Mouse (Mus musculus): ENCODE measurements at regions not wholly inside any gene's neighbourhood (a gene's known extent, or its start where the extent isn't known, plus 50 kb on each side); places are given as distances from the start of the nearest gene placed in this dataset.

DNA sequence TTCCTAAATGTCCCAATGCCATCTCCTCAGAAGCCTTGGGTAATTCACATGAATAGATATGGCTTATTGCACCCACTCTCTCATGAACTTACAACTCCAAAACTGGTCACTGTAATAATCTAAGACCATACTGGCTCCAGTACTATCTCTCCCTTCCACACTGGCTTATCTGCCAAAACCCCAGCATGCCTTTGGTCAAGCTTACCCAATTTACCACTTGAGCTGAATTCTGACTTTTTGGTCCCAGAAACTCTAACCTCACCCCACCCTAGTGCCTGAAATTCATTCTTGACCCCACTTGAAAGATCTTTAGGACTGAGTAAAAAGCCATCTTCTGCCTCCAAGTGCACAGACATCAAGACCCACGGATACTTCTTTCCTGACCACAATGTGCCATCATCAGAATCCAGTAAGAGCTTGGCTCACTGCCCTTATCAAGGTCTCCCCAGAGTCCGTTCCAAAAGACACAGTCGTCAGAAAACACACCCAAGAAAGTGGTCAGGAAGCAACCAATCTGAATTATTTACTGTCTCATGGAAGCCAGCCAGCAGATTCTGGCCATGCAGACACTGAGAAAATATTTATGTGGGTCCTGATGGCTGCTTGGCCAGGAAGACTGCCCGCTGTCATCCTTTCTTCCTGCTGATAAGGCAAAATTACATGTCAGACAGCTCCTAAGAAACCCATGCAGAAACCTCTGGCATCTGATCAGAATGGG, 70.3 kb upstream of the Trabd2b start:
- TF ChIP-seq POLR2A (IDR thresholded peaks at IDR 0.05; ENCODE audit: control insufficient read depth in 1 of 2, insufficient read depth in 1 of 2, low read depth in 1 of 2, low read length in 2 of 2, poor library complexity in 1 of 2) (no peak), EP300 (IDR thresholded peaks at IDR 0.05; ENCODE audit: low read depth in 1 of 2, low read length in 2 of 2) (no peak), MEF2A (IDR thresholded peaks at IDR 0.05; ENCODE audit: extremely low read depth, insufficient replicate concordance, low read depth, low read length, poor library complexity, severe bottlenecking) (no peak), ZKSCAN1 (IDR thresholded peaks at IDR 0.05; ENCODE audit: low read depth, low read length) (no peak), RAD21 (IDR thresholded peaks at IDR 0.05; ENCODE audit: low read depth, low read length) (no peak), SIN3A (IDR thresholded peaks at IDR 0.05; ENCODE audit: low read length) (no peak), MYC (IDR thresholded peaks at IDR 0.05; ENCODE audit: low read depth, low read length) (no peak)
- Histone ChIP-seq H3K36me3 (ENCODE audit: control insufficient read depth in 1 of 2, insufficient read depth in 2 of 2, low read length in 2 of 2) (no peaks in the 10 kb centered on the region), H3K79me2 (ENCODE audit: control insufficient read depth, insufficient read depth, low read length, poor library complexity) (no peaks in the 10 kb centered on the region)

DNA sequence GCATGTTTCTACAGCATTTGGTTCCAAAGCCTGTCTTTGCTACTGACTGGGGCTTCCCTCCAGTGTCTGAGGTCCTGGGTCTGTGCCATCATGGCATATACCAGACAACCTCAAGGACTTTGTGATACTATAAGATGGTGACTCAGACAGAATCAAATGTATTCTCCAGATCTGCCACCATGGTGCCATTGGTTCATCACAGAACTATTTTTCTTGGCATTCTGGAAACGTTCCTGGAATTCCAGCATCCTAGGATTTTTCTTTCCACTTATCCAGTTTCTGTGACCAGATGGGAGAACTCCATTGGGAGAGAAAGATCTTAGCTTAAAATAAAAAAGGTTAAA, 69.8 kb upstream of the Trabd2b start:
- no peaks in the 10 kb centered on the region for H3K9me3 ChIP-seq (replicated peaks; ENCODE audit: insufficient read depth, low read length)
- no peak for DNase-seq (ENCODE audit: low read depth, low spot score)
- no peaks in the 10 kb centered on the region for H3K27me3 ChIP-seq (ENCODE audit: control insufficient read depth in 1 of 2, insufficient read depth in 2 of 2, low read length in 2 of 2)
- TF ChIP-seq ZMIZ1 (IDR thresholded peaks at IDR 0.05; ENCODE audit: low read depth, low read length) (no peak), USF2 (IDR thresholded peaks at IDR 0.05; ENCODE audit: borderline replicate concordance in 1 of 2, insufficient read depth in 1 of 2, low read depth in 1 of 2, low read length in 2 of 2) (no peak), POLR2A (IDR thresholded peaks at IDR 0.05; ENCODE audit: control insufficient read depth in 1 of 2, insufficient read depth in 1 of 2, low read depth in 1 of 2, low read length in 2 of 2, poor library complexity in 1 of 2) (no peak), E2F4 (IDR thresholded peaks at IDR 0.05; ENCODE audit: borderline replicate concordance, low read depth, low read length) (no peak), MEF2A (IDR thresholded peaks at IDR 0.05; ENCODE audit: extremely low read depth, insufficient replicate concordance, low read depth, low read length, poor library complexity, severe bottlenecking) (no peak), BHLHE40 (IDR thresholded peaks at IDR 0.05; ENCODE audit: borderline replicate concordance, low read depth, low read length) (no peak), MAFK (IDR thresholded peaks at IDR 0.05; ENCODE audit: borderline replicate concordance, low read depth, low read length) (no peak), UBTF (IDR thresholded peaks at IDR 0.05; ENCODE audit: borderline replicate concordance, insufficient read depth, low read depth, low read length) (no peak), MAX (IDR thresholded peaks at IDR 0.05; ENCODE audit: low read length) (no peak), TAL1 (IDR thresholded peaks at IDR 0.05; ENCODE audit: low read length) (no peak), USF1 (IDR thresholded peaks at IDR 0.05; ENCODE audit: low read depth, low read length) (no peak), MAZ (IDR thresholded peaks at IDR 0.05; ENCODE audit: low read depth, low read length) (no peak), SIN3A (IDR thresholded peaks at IDR 0.05; ENCODE audit: low read length) (no peak), ZKSCAN1 (IDR thresholded peaks at IDR 0.05; ENCODE audit: low read depth, low read length) (no peak), JUND (IDR thresholded peaks at IDR 0.05; ENCODE audit: low read depth, low read length) (no peak), CHD1 (IDR thresholded peaks at IDR 0.05; ENCODE audit: low read depth, low read length) (no peak), HCFC1 (IDR thresholded peaks at IDR 0.05; ENCODE audit: low read depth, low read length) (no peak), CTCF (IDR thresholded peaks at IDR 0.05 in 2 of 3, conservative IDR thresholded peaks at IDR 0.05 in 1 of 3; ENCODE audit: control insufficient read depth in 1 of 3, insufficient read depth in 1 of 3, low read depth in 2 of 3, low read length in 3 of 3, poor library complexity in 1 of 3, severe bottlenecking in 1 of 3) (no peak), GABPA (IDR thresholded peaks at IDR 0.05; ENCODE audit: low read depth, low read length) (no peak)
- H3K4me3 ChIP-seq (ENCODE audit: control insufficient read depth in 1 of 2, insufficient read depth in 1 of 2, low read depth in 2 of 2, low read length in 2 of 2): no peak overlapping the region
- H3K27ac ChIP-seq (ENCODE audit: control insufficient read depth, low read depth, low read length): no peak overlapping the region
- H3K9ac ChIP-seq (ENCODE audit: control insufficient read depth, low read depth, low read length, poor library complexity, severe bottlenecking): no peak overlapping the region
- no peaks in the 10 kb centered on the region for H3K79me2 ChIP-seq (ENCODE audit: control insufficient read depth, insufficient read depth, low read length, poor library complexity)
- no peaks in the 10 kb centered on the region for H3K36me3 ChIP-seq (ENCODE audit: control insufficient read depth in 1 of 2, insufficient read depth in 2 of 2, low read length in 2 of 2)
- H3K4me1 ChIP-seq (ENCODE audit: control insufficient read depth in 1 of 2, insufficient read depth in 2 of 2, low read length in 2 of 2): no peaks in the 10 kb centered on the region

More for the DNA sequence above, 70.3 kb upstream of the Trabd2b start:
- no peaks in the 10 kb centered on the region for H3K27me3 ChIP-seq (ENCODE audit: control insufficient read depth in 1 of 2, insufficient read depth in 2 of 2, low read length in 2 of 2)
- H3K27ac ChIP-seq (ENCODE audit: control insufficient read depth, low read depth, low read length): no peak overlapping the region
- H3K4me1 ChIP-seq (ENCODE audit: control insufficient read depth in 1 of 2, insufficient read depth in 2 of 2, low read length in 2 of 2): no peaks in the 10 kb centered on the region
- DNase-seq (ENCODE audit: low read depth, low spot score): no peak
- no peaks in the 10 kb centered on the region for H3K9me3 ChIP-seq (replicated peaks; ENCODE audit: insufficient read depth, low read length)
- H3K9ac ChIP-seq (ENCODE audit: control insufficient read depth, low read depth, low read length, poor library complexity, severe bottlenecking): no peak overlapping the region
- no peak overlapping the region for H3K4me3 ChIP-seq (ENCODE audit: control insufficient read depth in 1 of 2, insufficient read depth in 1 of 2, low read depth in 2 of 2, low read length in 2 of 2)
